Mouse (Mus musculus): ENCODE results near the gene Pitpnm1. TPM values are rescaled to one million over a fixed set of nuclear protein-coding genes. Genes with fewer than 3 reads are reported as not detected.
A peak's percentile ranks its signal among the peaks of the same experiment; 100 is the strongest.

Pitpnm1 gene
- total RNA-seq, 2 experiments from 2014 or later = 30.8 to 32.8 TPM

DNA sequence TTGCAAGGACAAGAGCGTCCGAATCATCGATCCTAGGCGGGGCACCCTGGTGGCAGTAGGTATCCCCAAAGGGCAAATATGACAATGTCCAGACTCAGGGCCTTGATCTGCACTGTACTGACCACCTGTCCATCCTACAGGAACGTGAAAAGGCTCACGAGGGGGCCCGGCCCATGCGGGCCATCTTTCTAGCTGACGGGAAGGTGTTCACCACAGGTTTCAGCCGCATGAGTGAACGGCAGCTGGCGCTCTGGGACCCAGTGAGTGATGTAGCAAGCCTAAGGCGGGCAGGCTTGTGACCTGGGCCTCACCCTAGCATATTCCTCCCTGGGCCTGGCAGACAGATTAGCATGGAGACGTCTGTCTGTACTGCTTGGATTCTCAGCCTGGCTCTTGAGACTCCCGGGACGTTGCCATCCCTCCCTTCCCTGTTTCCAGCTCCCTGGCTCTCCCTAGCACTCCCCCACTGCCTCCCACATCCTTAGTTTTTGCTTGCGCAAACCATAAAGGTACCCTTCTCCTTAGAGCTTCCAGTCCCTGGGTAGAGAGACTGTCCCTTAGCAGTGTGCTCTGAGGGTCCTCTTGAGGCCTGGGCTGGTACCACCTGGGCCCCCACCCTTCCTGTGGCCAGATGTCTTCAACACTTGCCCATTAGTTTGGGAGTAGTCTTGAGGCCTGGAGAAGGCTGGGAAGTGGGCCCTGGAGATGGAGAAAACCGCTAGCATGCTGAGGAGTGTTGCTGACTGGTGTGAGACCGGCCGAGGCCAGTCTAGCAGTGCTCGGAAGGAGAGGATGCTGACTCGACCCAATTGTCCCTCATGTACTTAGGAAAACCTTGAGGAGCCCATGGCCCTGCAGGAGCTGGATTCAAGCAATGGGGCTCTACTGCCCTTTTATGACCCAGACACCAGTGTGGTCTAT, 51.0 kb downstream of the Pitpnm1 start:
- DNase-seq = no peak
- intact Hi-C loops (cut with DNase I) = no loop called here

DNA sequence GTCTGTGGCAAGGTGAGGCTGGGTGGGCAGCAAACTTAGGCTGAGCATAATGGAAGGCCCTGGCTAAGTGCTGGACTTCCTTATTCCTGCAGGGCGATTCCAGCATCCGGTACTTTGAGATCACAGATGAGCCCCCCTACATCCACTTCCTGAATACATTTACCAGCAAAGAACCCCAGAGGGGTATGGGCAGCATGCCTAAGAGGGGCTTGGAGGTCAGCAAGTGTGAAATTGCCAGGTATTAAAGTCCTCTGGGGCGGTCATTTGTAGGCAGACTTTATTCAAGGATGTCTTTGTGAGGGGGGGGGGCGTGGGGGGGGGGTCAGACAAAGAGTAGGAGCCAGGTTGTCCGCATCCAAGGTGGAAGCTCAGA, 51.7 kb downstream of the Pitpnm1 start:
- intact Hi-C loops (cut with DNase I) = no loop called here
- no peak for DNase-seq

DNA sequence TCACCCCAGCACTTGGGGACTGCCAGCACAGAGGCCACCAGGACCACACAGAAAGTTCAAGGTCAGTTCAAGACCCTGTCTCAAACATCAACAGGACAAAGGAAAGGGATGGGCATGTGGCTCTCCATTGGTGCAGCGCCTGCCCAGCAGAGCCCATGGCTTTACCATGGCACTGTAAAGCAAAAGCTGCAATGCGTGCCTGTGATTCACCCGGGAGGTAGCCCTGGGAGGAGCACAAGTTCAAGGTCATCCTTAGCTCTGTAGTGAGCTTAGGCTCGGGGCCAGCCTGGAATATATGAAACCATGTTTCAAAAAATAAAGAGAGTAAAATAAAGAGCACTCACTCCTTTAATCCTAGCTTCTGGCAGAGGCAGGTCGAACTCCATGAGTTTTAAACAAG, 52.1 kb downstream of the Pitpnm1 start:
- DNase-seq = no peak
- intact Hi-C loops (cut with DNase I) = no loop called here

DNA sequence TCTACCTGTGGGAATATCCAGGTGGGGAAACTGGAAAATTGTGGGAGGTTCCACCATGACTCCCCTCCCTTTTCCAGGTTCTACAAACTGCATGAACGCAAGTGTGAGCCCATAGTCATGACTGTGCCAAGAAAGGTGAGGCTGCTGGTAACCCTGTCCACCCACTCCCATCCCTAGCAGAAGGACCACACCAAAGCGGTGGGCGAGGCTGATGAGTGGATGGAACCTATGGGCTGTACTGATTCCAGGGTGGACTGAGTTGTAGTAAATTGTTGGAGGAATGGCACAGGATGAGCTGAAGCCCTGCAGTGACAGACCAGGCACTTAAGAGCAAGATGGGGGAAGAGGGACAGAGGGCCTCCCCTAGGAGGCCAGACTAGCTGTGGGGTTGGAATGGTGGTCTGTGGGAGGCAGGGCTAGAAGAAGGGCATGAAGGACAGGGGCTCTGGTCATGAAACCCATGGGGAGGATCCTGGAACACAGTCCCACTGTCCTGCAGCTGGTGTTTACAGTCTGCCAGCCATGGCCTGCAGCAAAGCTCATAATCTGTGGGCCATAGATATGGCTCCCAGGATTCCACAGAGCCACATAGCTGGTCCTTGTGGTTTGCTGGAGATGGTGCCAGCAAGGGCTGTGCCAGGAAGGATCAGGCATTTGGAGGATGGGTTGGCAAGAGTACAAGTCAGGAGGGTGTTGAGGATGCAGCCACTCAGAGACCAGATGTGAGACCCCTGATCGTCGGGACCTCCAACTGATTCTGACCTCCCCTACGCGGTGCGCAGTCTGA, 52.8 kb downstream of the Pitpnm1 start:
- DNase-seq = no peak
- intact Hi-C loops (cut with DNase I) = no loop called here

DNA sequence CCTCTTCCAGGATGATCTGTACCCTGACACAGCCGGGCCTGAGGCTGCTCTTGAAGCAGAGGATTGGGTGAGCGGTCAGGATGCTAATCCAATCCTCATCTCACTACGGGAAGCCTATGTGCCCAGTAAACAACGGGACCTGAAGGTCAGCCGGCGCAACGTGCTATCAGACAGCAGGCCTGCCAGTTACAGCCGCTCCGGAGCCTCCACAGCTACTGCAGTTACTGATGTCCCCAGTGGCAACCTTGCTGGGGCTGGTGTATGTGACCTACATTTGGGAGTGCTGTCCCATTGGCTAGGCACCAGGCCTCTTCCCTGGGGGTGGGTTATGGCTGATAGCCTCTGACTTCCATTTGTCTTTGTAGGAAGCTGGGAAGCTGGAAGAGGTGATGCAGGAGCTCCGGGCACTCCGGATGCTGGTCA, 53.4 kb downstream of the Pitpnm1 start, which contains the start of gene Ptprcap:
TSS of gene Ptprcap (plus strand) at position 373 of the 423 bp plus-strand sequence.
- peak; percentile 63 to 69 for DNase-seq
- intact Hi-C loops (cut with DNase I) = no loop called here

DNA sequence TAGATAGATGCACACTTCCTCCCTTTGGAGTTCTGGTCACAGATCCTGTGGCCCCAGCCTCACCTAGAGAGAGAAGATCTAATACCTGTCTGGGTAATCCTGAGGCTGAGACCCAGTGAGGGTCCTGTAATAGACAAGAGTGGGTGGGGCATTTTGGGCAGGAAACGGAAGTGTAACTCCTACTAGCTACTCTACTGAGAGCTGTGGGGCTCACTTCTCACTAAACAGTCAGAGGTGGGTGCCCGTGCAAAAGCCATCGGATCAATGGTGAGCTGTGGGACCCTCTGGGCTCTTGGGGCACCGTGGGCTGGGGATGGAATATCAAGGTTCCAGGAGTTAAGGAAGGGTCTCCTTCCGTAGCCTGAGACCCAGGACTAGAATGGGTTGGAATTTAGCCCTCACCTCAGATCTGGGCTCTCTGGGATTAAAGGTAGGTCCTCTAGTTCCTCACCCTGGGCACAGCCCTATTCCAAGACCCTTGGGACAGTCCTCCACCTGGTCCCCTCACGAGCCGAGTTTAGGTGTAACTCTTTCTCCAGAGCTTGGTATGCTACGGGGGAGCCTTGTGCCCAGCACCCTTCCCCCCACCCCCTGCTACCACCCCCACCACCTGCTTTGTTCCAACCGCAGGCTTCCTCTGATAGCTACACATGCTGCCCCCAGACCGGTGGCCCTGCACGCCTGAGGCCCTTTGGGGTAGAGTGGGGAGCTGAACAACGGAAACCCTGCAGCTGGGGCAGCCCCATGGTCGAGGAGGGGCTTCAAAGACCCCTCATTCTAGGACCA, 54.8 kb downstream of the Pitpnm1 start:
- intact Hi-C loops (cut with DNase I) = no loop called here
- DNase-seq = peak in 1 of 2 experiments; percentile 36

DNA sequence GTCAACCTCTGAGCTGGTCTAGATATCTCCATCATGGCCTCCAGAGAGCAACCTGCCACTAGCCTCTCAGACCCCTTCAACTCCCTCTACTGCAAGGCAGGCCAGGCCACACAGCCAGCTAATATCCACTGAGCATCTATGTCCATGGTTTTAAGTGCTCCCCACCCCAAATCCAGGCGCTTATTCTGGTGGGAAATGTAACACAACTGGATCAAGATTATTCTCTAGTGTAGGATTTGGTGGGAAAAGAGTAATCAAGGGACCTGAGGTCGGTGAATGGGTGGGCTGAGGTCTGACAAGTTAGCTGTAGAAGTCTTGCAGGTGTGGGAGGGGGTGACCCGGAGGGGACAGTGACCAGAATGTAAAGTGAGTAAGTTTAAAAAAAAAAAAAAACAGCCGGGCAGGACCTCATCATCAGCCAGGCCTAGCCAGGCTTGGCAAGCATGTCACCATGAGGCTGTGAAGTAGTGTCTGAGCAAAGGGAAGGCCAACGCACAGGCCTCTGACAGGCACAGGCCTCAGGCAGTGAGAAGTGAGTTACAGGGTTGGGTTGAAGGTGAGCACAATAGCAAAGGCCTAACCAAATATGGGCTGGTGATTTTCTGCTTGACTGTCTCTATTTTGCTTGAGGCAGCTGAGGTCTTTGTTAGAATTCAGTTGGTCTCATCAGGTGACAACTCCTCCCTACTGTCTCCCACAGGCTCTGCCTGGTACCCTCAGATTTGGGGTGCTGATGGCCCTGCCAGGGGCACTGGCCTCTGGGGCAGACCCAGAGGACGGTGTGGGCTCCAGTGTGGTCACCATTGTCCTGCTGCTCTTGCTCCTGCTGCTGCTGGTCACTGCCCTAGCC, 55.6 kb downstream of the Pitpnm1 start:
- DNase-seq = no peak
- intact Hi-C loops (cut with DNase I) = no loop called here

DNA sequence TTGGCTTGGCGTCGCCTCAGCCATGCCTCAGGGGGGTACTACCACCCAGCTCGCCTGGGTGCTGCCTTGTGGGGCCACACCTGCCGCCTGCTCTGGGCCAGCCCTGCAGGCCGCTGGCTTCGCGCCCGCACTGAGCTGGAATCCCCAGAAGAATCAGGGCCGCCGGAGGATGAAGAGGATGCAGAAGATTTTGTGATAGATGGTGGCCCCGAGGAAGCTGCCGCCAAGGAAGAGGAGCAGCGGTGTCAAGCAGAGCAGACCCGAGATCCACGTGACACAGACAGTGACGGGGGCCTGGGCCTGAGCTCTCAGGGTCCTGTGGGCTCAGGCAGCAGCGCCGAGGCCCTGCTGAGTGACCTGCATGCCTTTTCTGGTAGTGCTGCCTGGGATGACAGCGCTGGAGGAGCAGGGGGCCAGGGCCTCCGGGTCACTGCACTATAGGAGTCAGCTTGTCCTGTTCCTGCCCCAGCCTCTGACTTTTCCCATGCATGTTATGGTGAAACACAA, 56.3 kb downstream of the Pitpnm1 start:
- intact Hi-C loops (cut with DNase I) = no loop called here
- no peak for DNase-seq

DNA sequence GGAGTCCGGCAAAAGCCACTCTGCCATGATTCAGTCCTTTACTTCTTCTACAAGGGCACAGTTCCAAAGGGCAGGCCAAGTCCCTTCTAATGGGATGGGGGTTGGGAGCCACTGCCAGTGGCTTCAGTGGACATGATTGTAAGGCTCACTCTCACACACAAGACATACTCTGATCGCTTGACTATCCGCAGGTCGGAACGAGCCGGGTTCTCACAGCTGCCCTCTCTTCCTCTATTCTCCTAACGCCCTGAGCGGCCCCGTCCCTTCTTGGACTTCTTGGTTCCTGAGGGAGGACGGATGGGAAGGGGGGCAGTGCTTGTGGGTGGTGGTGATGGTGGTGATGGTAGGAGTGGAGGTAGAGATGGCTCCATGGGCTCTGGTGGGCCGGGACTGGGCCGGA, 57.0 kb downstream of the Pitpnm1 start:
- intact Hi-C loops (cut with DNase I) = no loop called here
- DNase-seq = no peak

DNA sequence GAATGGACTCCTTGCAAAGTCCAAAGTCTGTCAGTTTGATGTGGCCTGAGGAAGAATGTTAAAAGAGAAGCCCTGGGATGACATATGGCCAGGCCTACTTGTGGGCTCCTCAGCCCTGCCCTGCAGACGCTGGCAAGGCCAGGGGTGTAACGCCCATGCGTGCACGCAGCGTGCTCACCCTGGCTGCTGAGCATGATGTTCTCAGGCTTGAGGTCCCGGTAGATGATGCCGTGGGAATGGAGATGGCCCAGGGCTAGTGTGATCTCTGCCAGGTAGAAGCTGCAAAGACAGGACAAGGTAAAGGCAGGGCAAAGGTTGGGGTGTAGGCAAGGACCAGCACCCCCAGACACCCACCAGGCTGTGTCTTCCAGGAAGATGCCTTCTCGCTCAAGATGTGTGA, 59.3 kb downstream of the Pitpnm1 start:
- DNase-seq = no peak
- intact Hi-C loops (cut with DNase I) = no loop called here

DNA sequence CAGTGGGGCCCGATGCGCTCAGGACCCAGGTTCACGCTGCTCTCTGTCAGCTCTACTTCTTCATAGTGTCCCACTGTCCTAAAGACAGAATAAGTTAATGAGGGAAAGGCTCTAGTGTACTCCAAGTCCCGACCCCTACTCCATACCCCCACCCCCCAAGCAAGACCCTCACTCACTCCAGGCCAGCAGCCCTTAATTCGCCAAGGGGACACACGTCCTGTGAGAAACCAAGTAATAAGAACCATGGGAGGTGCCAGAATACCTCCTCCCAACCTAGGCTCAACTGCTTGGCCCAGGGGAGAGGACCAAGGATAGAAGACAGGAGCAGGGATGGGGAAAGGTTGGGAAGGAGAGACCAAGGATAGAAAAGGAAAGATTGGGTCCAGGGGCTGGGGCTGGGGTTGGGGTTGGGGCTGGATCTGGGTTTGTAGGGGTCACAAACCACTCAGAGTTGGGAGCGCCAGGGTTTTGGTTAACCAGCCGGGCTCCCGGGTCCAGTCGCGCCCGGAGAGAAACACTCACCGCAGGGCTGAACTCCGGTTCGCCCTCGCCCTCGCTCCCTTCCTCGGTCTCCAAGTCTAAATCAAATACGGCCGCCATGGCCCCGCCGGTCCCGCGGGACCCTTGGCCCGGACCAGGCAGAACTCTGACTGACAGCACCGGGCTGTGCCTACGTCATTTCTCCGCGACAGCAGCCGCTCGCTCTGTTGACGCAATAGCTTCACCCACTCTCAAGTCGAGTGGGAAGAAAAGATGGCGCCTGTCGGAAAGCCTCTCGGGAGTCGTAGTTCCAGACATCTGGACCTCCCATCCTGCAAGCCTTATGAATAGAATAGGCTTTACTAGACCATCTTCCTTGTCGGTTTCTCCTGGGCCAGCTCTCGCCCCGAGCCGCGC, 63.1 kb downstream of the Pitpnm1 start, which contains the start of gene Rps6kb2:
TSS of gene Rps6kb2 (minus strand) at position 709 of the 897 bp plus-strand sequence.
- intact Hi-C loops (cut with DNase I) = loop anchor here (2.0 kb wide), 1 partner anchor 36 kb away; no protein-coding TSS in a partner anchor

DNA sequence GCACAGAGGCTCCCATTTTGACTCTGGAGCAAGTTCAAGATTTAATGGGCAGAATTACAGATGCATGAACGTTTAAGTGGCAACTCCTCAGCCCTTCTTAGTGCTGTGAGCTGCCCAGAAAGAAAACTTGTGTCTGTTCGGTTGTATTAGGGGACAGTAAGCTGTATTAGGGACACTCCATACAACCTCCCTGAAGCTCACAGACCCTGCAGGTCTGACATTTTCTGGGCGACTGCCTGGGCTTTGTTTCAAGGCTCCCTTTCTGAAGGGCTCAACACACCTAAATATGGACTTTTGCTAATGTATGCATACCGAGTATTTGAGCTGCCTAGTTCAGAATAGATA, 63.7 kb downstream of the Pitpnm1 start:
- no peak for DNase-seq
- intact Hi-C loops (cut with DNase I) = loop anchor here (2.0 kb wide), 1 partner anchor 37 kb away; no protein-coding TSS in a partner anchor

More for the DNA sequence above, 63.1 kb downstream of the Pitpnm1 start, which contains the start of gene Rps6kb2:
- DNase-seq = peak; percentile 98

Other genes with a start within 250 kb of the Pitpnm1 start
- 10 to 100 TPM; 12.1 to 17.8 TPM for gene Chka, start 248.2 kb upstream of the Pitpnm1 start, total RNA-seq (2021)
- gene Tcirg1, start 192.9 kb upstream of the Pitpnm1 start, total RNA-seq (2021) = 10 to 100 TPM; 15.7 to 16.2 TPM
- 100 to 1,000 TPM; 358 to 371 TPM for gene Ndufs8, start 187.2 kb upstream of the Pitpnm1 start, total RNA-seq (2021)
- gene Aldh3b1, start 170.2 kb upstream of the Pitpnm1 start, total RNA-seq (2021) = 1 to 10 TPM; 2.6 to 2.7 TPM
- 10 to 100 TPM; 19.7 to 24.5 TPM for gene Unc93b1, start 164.8 kb upstream of the Pitpnm1 start, total RNA-seq (2021)
- gene Aldh3b3, start 141.4 kb upstream of the Pitpnm1 start, total RNA-seq (2021) = under 1 TPM; 0.10 to 0.24 TPM
- under 1 TPM; 0.32 to 0.72 TPM for gene Aldh3b2, start 127.7 kb upstream of the Pitpnm1 start, total RNA-seq (2021)
- 10 to 100 TPM; 12.8 to 13.4 TPM for gene Acy3, start 113.4 kb upstream of the Pitpnm1 start, total RNA-seq (2021)
- not detected for gene Tbx10, start 107.2 kb upstream of the Pitpnm1 start, total RNA-seq (2021)
- gene Nudt8, start 99.4 kb upstream of the Pitpnm1 start, total RNA-seq (2021) = 10 to 100 TPM; 61.2 to 71.2 TPM
- 1 to 10 TPM; 1.4 to 1.6 TPM for gene Gm49405, start 99.4 kb upstream of the Pitpnm1 start, total RNA-seq (2021)
- 100 to 1,000 TPM; 102 to 103 TPM for gene Doc2g, start 96.7 kb upstream of the Pitpnm1 start, total RNA-seq (2021)
- 100 to 1,000 TPM; 960 to 987 TPM for gene Ndufv1, start 87.2 kb upstream of the Pitpnm1 start, total RNA-seq (2021)
- gene Gstp1, start 62.0 kb upstream of the Pitpnm1 start, total RNA-seq (2021) = 100 to 1,000 TPM; 270 to 278 TPM
- gene Gstp2, start 54.0 kb upstream of the Pitpnm1 start, total RNA-seq (2021) = 10 to 100 TPM; 87.3 to 90.7 TPM
- not detected for gene Gstp3, start 40.4 kb upstream of the Pitpnm1 start, total RNA-seq (2021)
- not detected for gene Cabp2, start 18.4 kb upstream of the Pitpnm1 start, total RNA-seq (2021)
- gene Cdk2ap2, start 2.8 kb upstream of the Pitpnm1 start, total RNA-seq (2021) = 10 to 100 TPM; 21.9 to 26.3 TPM
- 10 to 100 TPM; 47.7 to 62.6 TPM for gene Aip, start 25.9 kb downstream of the Pitpnm1 start, total RNA-seq (2021)
- not detected for gene Gpr152, start 39.8 kb downstream of the Pitpnm1 start, total RNA-seq (2021)
- not detected for gene Cabp4, start 44.0 kb downstream of the Pitpnm1 start, total RNA-seq (2021)
- gene Coro1b, start 48.6 kb downstream of the Pitpnm1 start, total RNA-seq (2021) = 10 to 100 TPM; 87.2 to 90.7 TPM
- gene Ptprcap, start 53.6 kb downstream of the Pitpnm1 start, total RNA-seq (2021) = 1 to 10 TPM; 1.6 to 2.2 TPM
- 10 to 100 TPM; 22.4 to 24.3 TPM for gene Rps6kb2, start 63.4 kb downstream of the Pitpnm1 start, total RNA-seq (2021)
- 10 to 100 TPM; 40.2 to 53.6 TPM for gene Carns1, start 75.5 kb downstream of the Pitpnm1 start, total RNA-seq (2021)
- gene Tbc1d10c, start 91.3 kb downstream of the Pitpnm1 start, total RNA-seq (2021) = 1 to 10 TPM; 2.6 to 2.9 TPM
- gene Ppp1ca, start 92.1 kb downstream of the Pitpnm1 start, total RNA-seq (2021) = 100 to 1,000 TPM; 420 to 454 TPM
- 1 to 10 TPM; 6.0 to 8.6 TPM for gene Rad9a, start 101.7 kb downstream of the Pitpnm1 start, total RNA-seq (2021)
- gene Clcf1, start 114.2 kb downstream of the Pitpnm1 start, total RNA-seq (2021) = 1 to 10 TPM; 1.6 to 2.5 TPM
- gene AC109138.7, start 114.4 kb downstream of the Pitpnm1 start, total RNA-seq (2021) = not detected
- gene Pold4, start 131.9 kb downstream of the Pitpnm1 start, total RNA-seq (2021) = 10 to 100 TPM; 10.7 to 13.5 TPM
- gene Ssh3, start 169.2 kb downstream of the Pitpnm1 start, total RNA-seq (2021) = 10 to 100 TPM in 1 of 2 experiments, 1 to 10 TPM in 1; 10.0 to 12.0 TPM
- gene Ankrd13d, start 183.1 kb downstream of the Pitpnm1 start, total RNA-seq (2021) = 1 to 10 TPM in 1 of 2 experiments, under 1 TPM in 1; 0.98 to 1.5 TPM
- gene Grk2, start 206.2 kb downstream of the Pitpnm1 start, total RNA-seq (2021) = 10 to 100 TPM; 51.4 to 57.2 TPM

All from heart, postnatal 10 days (tissue).